Mouse (Mus musculus): Measurements from ENCODE around the gene Ube2d3.

Ube2d3 gene

GRCm38 (mm10) chr3:135437758-135438495 lies at the start of gene Ube2d3:
Ube2d3 (plus strand) TSS chr3:135438149.
- DNase-seq = peak; percentile 99

GRCm38 (mm10) chr3:135393186-135393585 lies 44.8 kb upstream of the Ube2d3 start:
- no peak for DNase-seq

GRCm38 (mm10) chr3:135395085-135395484 lies 42.9 kb upstream of the Ube2d3 start:
- no peak for DNase-seq

- no peak for DNase-seq
These were observed 41.9 kb upstream of the Ube2d3 start for GRCm38 (mm10) chr3:135396081-135396480.

GRCm38 (mm10) chr3:135397112-135397511 lies 40.8 kb upstream of the Ube2d3 start:
- no peak for DNase-seq

GRCm38 (mm10) chr3:135402201-135402658 lies 35.7 kb upstream of the Ube2d3 start:
- DNase-seq = peak; percentile 87 to 94

GRCm38 (mm10) chr3:135403211-135403610 lies 34.7 kb upstream of the Ube2d3 start:
- no peak for DNase-seq

- DNase-seq = no peak
These were observed 34.1 kb upstream of the Ube2d3 start for GRCm38 (mm10) chr3:135403856-135404255.

- DNase-seq = no peak
These were observed 33.4 kb upstream of the Ube2d3 start for GRCm38 (mm10) chr3:135404599-135404998.

GRCm38 (mm10) chr3:135407351-135407750 lies 30.6 kb upstream of the Ube2d3 start:
- no peak for DNase-seq

GRCm38 (mm10) chr3:135409219-135409618 lies 28.7 kb upstream of the Ube2d3 start:
- no peak for DNase-seq

GRCm38 (mm10) chr3:135411056-135411455 lies 26.9 kb upstream of the Ube2d3 start:
- no peak for DNase-seq

GRCm38 (mm10) chr3:135411824-135412223 lies 26.1 kb upstream of the Ube2d3 start:
- no peak for DNase-seq

- DNase-seq = no peak
These were observed 20.7 kb upstream of the Ube2d3 start for GRCm38 (mm10) chr3:135417245-135417644.

GRCm38 (mm10) chr3:135417799-135418198 lies 20.1 kb upstream of the Ube2d3 start:
- DNase-seq = no peak

GRCm38 (mm10) chr3:135420542-135421309 lies 17.2 kb upstream of the Ube2d3 start:
- DNase-seq = no peak

GRCm38 (mm10) chr3:135421310-135421594 lies 16.7 kb upstream of the Ube2d3 start:
- DNase-seq = no peak

GRCm38 (mm10) chr3:135422232-135422855 lies 15.6 kb upstream of the Ube2d3 start:
- no peak for DNase-seq

GRCm38 (mm10) chr3:135422856-135423607 lies 14.9 kb upstream of the Ube2d3 start:
- DNase-seq = peak; percentile 93 to 94

GRCm38 (mm10) chr3:135423608-135424212 lies 14.2 kb upstream of the Ube2d3 start, which contains the start of gene Cisd2:
Cisd2 (minus strand) TSS chr3:135423925.
- DNase-seq = no peak

GRCm38 (mm10) chr3:135436901-135437616 lies 890 bp upstream of the Ube2d3 start:
- no peak for DNase-seq

- DNase-seq = peak; percentile 97 to 98
These were observed 573 bp downstream of the Ube2d3 start for GRCm38 (mm10) chr3:135438531-135438912.

All from cerebellum, postnatal 25 days (tissue).